Mouse (Mus musculus): ENCODE measurements around the gene Prc1. TPM values are rescaled to one million over a fixed set of nuclear protein-coding genes. Genes with fewer than 3 reads are reported as not detected.

Gene Prc1
- total RNA-seq, 1 experiment from 2014 or later: 6.3 TPM

- ATAC-seq (replicated peaks; ENCODE audit: insufficient number of reproducible peaks, low FRiP score, low TSS enrichment, poor library complexity, severe bottlenecking): no peak
Measured at GRCm38 (mm10) chr7:80281646-80282045, 12.6 kb upstream of the Prc1 start.

DNA sequence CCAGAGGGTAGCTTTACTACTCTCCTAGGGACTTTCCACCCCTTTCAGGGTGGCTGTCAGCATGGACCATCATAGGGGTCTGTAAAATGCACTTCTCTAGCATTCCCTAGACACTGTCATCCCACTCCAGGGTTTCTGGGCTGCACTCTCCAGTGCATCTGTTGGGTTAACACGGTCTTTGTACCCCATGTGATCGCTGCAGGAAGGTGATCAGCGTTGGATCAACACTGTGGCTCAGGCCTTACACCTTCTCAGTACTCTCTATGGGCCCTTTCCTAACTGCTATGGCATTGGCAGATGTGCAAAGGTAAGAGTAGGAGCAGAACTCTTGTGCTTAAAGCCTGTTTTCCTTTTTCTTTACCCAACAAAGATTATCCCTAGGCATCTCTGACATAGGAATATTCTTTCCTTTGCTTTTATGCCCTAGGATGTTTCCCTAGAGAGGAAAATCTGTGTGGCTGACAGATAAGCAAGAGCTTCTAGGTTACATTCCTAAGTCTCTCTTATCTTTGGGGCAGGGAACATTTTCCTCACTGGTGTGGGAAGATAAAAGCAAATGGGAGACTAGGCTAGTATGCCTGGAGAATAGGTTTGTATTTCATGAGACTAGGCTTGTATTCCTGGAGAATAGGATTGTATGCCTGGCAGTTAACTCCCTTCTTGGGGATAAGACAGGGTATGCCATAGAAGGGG is 10.9 kb upstream of the Prc1 start:
- no peak for ATAC-seq (replicated peaks; ENCODE audit: insufficient number of reproducible peaks, low FRiP score, low TSS enrichment, poor library complexity, severe bottlenecking)

DNA sequence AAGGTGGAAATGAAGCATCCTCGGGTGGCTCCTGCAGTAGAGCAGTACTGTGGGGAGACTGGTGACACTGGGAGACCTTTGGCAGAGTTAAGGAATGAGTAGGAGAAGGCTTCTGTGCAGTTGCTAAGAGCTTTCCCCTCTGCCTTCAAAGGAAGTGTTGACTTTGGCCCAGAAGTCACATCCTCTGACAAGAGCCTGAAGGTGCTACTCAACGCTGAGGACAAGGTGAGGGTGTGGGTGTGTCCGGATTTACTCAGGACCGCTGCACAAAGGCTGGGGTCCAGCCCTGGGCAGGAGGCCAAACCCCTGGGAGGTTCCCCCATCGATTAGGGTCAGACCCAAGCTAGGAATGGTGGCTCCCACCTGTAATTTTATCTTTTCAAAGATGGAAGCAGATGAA is 9.9 kb upstream of the Prc1 start:
- ATAC-seq (replicated peaks; ENCODE audit: insufficient number of reproducible peaks, low FRiP score, low TSS enrichment, poor library complexity, severe bottlenecking): no peak

GRCm38 (mm10) chr7:80285725-80286124 is 8.5 kb upstream of the Prc1 start:
- ATAC-seq (replicated peaks; ENCODE audit: insufficient number of reproducible peaks, low FRiP score, low TSS enrichment, poor library complexity, severe bottlenecking): no peak

- ATAC-seq (replicated peaks; ENCODE audit: insufficient number of reproducible peaks, low FRiP score, low TSS enrichment, poor library complexity, severe bottlenecking): no peak
Measured at GRCm38 (mm10) chr7:80287736-80288135, 6.5 kb upstream of the Prc1 start.

GRCm38 (mm10) chr7:80294764-80295648 is 756 bp downstream of the Prc1 start:
- no peak for ATAC-seq (replicated peaks; ENCODE audit: insufficient number of reproducible peaks, low FRiP score, low TSS enrichment, poor library complexity, severe bottlenecking)

- no peak for ATAC-seq (replicated peaks; ENCODE audit: insufficient number of reproducible peaks, low FRiP score, low TSS enrichment, poor library complexity, severe bottlenecking)
Measured at GRCm38 (mm10) chr7:80296462-80296861, 2.2 kb downstream of the Prc1 start.

GRCm38 (mm10) chr7:80297041-80297440 is 2.8 kb downstream of the Prc1 start:
- ATAC-seq (replicated peaks; ENCODE audit: insufficient number of reproducible peaks, low FRiP score, low TSS enrichment, poor library complexity, severe bottlenecking): no peak

DNA sequence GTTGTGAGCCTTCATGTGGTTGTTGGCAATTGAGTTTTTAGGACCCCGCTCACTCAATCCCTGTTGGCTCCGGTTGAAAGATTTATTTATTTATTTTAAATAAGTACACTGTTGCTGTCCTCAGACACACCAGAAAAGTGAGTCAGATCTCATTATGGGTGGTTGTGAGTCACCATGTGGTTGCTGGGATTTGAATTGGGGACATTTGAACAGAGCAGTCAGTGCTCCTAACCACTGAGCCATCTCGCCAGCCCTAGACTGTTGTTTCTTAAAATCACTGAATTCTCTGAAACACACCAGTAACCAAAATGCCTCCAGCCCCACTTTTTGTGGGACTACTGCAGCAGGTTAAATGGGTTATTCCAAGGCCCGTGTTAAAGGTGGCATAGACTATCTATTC is 4.5 kb downstream of the Prc1 start:
- ATAC-seq (replicated peaks; ENCODE audit: insufficient number of reproducible peaks, low FRiP score, low TSS enrichment, poor library complexity, severe bottlenecking): no peak

DNA sequence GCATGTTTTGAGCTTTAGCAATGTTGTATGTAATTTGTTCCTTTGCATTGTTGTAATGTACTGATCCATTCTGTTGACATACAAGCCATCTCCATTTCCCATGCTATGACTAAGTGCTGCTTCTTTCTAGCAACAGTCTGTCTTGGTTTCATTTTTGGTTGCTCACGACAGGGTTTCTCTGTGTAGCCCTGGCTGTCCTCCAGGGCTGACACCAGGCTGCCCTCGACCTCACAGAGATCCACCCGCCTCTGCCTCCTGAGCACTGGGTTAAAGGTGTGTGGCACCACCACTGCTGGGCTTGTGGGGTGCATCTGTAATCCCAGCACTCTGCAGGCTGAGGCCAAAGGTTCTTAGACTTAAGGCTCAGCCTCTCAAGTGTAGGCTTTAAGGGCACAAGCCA is 5.3 kb downstream of the Prc1 start:
- no peak for ATAC-seq (replicated peaks; ENCODE audit: insufficient number of reproducible peaks, low FRiP score, low TSS enrichment, poor library complexity, severe bottlenecking)

DNA sequence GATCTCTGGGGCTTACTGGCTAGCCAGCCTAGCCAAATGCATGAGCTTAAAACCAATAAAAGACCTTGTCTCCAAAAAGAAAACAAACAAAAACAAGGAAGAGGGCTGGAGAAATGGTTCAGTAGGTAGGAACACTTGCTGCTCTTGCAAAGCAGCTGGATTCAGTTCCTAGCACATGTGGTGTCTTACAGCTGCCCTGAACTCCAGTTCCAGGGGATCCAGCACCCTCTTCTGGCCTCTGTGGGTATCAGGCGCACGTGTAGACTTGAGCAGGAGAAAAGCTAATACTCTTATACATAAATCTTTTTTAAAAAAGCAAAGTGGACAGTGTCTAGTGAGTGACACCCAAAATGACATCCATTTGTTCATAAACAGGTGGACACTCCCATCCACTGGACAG is 7.3 kb downstream of the Prc1 start:
- ATAC-seq (replicated peaks; ENCODE audit: insufficient number of reproducible peaks, low FRiP score, low TSS enrichment, poor library complexity, severe bottlenecking): no peak

DNA sequence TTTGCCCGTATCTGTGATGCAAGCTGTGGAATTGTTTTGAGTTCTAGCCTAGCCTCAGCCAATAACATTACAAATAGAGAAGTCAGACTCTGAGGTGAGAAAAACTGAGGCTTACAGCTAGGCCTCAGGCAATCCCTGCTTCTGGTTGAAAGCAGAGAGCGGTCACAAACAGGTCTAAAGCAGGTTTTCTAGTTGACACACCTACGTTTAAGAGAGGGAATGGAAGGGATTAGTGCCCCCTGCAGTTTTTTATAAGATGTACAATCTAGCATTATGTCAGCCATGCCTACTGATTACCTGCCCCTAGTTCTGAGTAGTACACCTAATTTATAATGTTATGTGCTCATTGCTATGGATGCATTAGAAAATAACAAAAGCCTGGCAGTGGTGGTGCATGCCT is 13.5 kb downstream of the Prc1 start:
- no peak for ATAC-seq (replicated peaks; ENCODE audit: insufficient number of reproducible peaks, low FRiP score, low TSS enrichment, poor library complexity, severe bottlenecking)

- ATAC-seq (replicated peaks; ENCODE audit: insufficient number of reproducible peaks, low FRiP score, low TSS enrichment, poor library complexity, severe bottlenecking): no peak
Measured at GRCm38 (mm10) chr7:80310771-80311170, 16.5 kb downstream of the Prc1 start.

- no peak for ATAC-seq (replicated peaks; ENCODE audit: insufficient number of reproducible peaks, low FRiP score, low TSS enrichment, poor library complexity, severe bottlenecking)
Measured at GRCm38 (mm10) chr7:80315733-80316132, 21.5 kb downstream of the Prc1 start.

DNA sequence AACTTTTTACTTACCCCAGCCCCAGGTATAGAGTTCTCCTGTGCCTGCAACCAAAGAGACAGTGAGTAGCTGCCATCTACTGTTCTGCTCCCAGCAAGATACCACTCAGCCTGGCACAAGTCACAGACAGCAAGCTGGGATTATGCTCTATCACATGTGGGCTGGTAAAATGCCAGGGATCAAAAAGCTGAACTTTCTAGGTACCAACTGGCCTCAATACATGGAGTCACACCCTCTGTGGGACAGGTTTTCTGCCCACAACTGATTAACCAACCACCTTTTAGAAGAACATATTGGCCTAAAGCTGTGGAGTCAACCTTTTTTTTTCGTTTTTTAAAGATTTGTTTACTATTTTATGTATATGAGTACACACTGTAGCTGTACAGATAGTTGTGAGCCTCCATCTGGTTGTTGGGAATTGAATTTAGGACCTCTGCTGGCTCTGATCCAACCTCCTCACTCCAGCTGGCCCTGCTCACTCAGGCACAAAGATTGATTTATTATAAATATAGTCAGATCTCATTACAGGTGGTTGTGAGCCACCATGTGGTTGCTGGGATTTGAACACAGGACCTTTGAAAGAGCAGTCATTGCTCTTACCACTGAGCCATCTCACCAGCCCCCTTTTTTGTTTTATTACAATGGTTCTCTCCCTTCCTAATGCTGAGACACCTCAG is 23.3 kb downstream of the Prc1 start:
- no peak for ATAC-seq (replicated peaks; ENCODE audit: insufficient number of reproducible peaks, low FRiP score, low TSS enrichment, poor library complexity, severe bottlenecking)

DNA sequence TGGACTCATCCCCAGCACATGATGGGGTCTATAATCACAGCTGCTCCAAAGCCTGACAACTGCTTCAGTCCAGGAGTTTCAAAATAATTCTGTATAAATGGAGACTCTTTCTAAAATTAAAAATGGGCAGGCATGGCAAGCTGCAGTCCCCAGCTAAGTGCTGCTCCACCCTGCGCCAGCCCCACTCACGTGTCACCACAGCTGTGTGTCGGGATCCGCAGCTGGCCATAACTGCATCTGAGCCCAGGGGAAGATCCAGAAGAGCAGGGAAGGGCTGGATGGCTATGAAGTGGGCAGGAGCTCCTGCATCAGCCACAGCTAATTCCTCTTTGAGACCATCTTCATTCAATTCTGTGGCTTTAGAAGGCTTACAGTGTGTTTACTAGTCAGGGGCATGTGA is 24.4 kb downstream of the Prc1 start:
- no peak for ATAC-seq (replicated peaks; ENCODE audit: insufficient number of reproducible peaks, low FRiP score, low TSS enrichment, poor library complexity, severe bottlenecking)

DNA sequence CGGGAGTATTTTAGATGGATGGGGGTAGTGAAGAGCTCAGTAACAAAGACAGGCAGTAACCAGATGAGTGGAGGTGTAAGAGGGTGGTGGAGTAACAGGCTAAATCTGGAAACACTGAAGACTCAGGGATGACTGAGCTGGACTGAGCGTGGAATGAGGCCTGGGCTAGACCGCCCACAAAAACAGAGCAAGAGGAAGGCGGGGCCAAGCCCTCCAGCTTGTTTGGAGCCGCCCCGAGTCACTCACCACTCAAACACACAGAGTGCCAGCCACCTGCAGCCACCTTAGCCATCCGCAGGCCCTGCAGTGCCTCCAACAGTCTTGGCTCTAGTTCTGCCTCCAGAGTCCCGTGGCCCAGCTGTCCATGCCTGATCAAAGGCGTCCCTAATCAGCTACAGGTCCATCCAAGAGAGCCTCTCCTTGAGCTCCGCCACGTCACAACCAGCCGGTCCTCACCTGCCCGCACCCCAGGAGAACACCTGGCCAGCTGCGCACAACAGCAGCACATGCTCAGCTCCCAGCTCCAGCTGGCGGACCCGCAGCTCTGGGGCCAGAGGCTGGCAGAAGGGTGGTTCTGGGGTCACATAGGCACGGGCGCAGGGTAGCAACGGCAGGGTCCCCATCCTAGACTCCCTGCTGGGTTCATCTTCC is 25.7 kb downstream of the Prc1 start:
- ATAC-seq (replicated peaks; ENCODE audit: insufficient number of reproducible peaks, low FRiP score, low TSS enrichment, poor library complexity, severe bottlenecking): no peak

GRCm38 (mm10) chr7:80323336-80323735 is 29.1 kb downstream of the Prc1 start:
- ATAC-seq (replicated peaks; ENCODE audit: insufficient number of reproducible peaks, low FRiP score, low TSS enrichment, poor library complexity, severe bottlenecking): no peak
